Mouse (Mus musculus) Patski (cell line): ENCODE measurements around the gene Rln1. TPM values are rescaled to one million over a fixed set of nuclear protein-coding genes. Genes with fewer than 3 reads are reported as not detected.

Experiments used
- ATAC-seq: fragments of 100-300 bp; one replicate; pipeline ENCODE4 v1.8.0; 2021
- CTCF ChIA-PET: fragments of 350-600 bp; sonication (Branson Sonifier 250); formaldehyde crosslinking; loops from one replicate; lab custom pipeline; 2022; ENCODE audit warnings: inconsistent platforms; lab: Charles Lee
- POLR2A ChIA-PET: fragments of 350-600 bp; sonication (Branson Sonifier 250); formaldehyde crosslinking; loops from one replicate; lab custom pipeline; 2022; ENCODE audit warnings: antibody characterized with exemption, inconsistent platforms; lab: Charles Lee
- DNase-seq: peaks from one replicate; pipeline ENCODE4 v3.0.0-alpha.2; 2011; ENCODE audit warnings: low read depth, low spot score
- H3K27me3 ChIP-seq: fragments of 371-371 bp; one replicate; pipeline ENCODE4 v1.5.1; 2021
- CTCF ChIP-seq: fragments of 100-300 bp; IDR thresholded peaks from one replicate; pipeline ENCODE4 v1.5.1; 2021
- in situ Hi-C: fragments of 300-500 bp; cut with MboI; formaldehyde crosslinking; loops from 3 replicates; pipeline ENCODE4 v1.11.1; 2018; ENCODE audit warnings: low pct_unique_long_range_greater_than_20kb, mixed read lengths
- polyA plus RNA-seq: library from polyadenylated mRNA; unstranded; gene quantifications from one replicate; pipeline ENCODE4 v1.2.3, GENCODE M21; 2021

Gene Rln1
- polyA plus RNA-seq, 1 experiment from 2014 or later: not detected

GRCm38 (mm10) chr19:29362173-29362930, 27.9 kb upstream of the Rln1 start:
- ChIA-PET CTCF (interaction anchor here (0.7 to 2.3 kb wide), 3 partner anchors 131 to 298 kb away, joined by 3 to 7 read pairs (median 3); no protein-coding TSS in a partner anchor), POLR2A (no interaction called here)
- H3K27me3 ChIP-seq: no peaks in the 10 kb centered on the region
- TF ChIP-seq CTCF: no peak
- DNase-seq (no peak), ATAC-seq (no peak)
- in situ Hi-C loops: no loop called here

GRCm38 (mm10) chr19:29361468-29362130, 27.1 kb upstream of the Rln1 start:
- in situ Hi-C loops: no loop called here
- H3K27me3 ChIP-seq: no peaks in the 10 kb centered on the region
- TF ChIP-seq CTCF: no peak
- POLR2A ChIA-PET: no interaction called here
- DNase-seq (peak; percentile 58), ATAC-seq (peak; percentile 100)
- CTCF ChIA-PET: interaction anchor here (0.7 to 2.3 kb wide), 3 partner anchors 132 to 297 kb away, joined by 3 to 7 read pairs (median 3); no protein-coding TSS in a partner anchor

GRCm38 (mm10) chr19:29360251-29360650, 25.8 kb upstream of the Rln1 start:
- no peak for ATAC-seq

GRCm38 (mm10) chr19:29356281-29356680, 21.8 kb upstream of the Rln1 start:
- TF ChIP-seq CTCF: no peak
- DNase-seq (no peak), ATAC-seq (no peak)
- in situ Hi-C loops: loop anchor here (5.0 kb wide), 1 partner anchor 379 kb away; no protein-coding TSS in a partner anchor
- H3K27me3 ChIP-seq: no peaks in the 10 kb centered on the region
- ChIA-PET POLR2A (interaction anchor here (0.6 kb wide), 1 partner anchor 146 kb away, joined by 6 read pairs; no protein-coding TSS in a partner anchor), CTCF (interaction anchor here (1.1 to 3.8 kb wide), 14 partner anchors 11 to 393 kb away, joined by 3 to 38 read pairs (median 4); partner anchors contain the start of genes Cd274, Plgrkt and Plpp6)

More at GRCm38 (mm10) chr19:29360251-29360650, 25.8 kb upstream of the Rln1 start:
- no peak for DNase-seq
- in situ Hi-C loops: no loop called here
- TF ChIP-seq CTCF: no peak
- ChIA-PET POLR2A (no interaction called here), CTCF (no interaction called here)
- no peaks in the 10 kb centered on the region for H3K27me3 ChIP-seq

GRCm38 (mm10) chr19:29354895-29355877, 20.7 kb upstream of the Rln1 start:
- ChIA-PET CTCF (interaction anchor here (1.0 to 3.8 kb wide), 19 partner anchors 10 to 392 kb away, joined by 3 to 38 read pairs (median 4); partner anchors contain the start of genes Cd274, Plgrkt and Plpp6), POLR2A (interaction anchor here (0.6 kb wide), 2 partner anchors 147 to 695 kb away, joined by 4 to 6 read pairs; no protein-coding TSS in a partner anchor)
- no peak for DNase-seq
- in situ Hi-C loops: loop anchor here (5.0 kb wide), 4 partner anchors 103 to 578 kb away; partner anchors contain the start of gene Jak2
- TF ChIP-seq CTCF: peak; percentile 97
- H3K27me3 ChIP-seq: no peaks in the 10 kb centered on the region
- ATAC-seq: peak; percentile 62

- no peak for TF ChIP-seq CTCF
- CTCF ChIA-PET: interaction anchor here (0.9 to 1.3 kb wide), 2 partner anchors 45 to 101 kb away, joined by 3 read pairs; no protein-coding TSS in a partner anchor
- in situ Hi-C loops: loop anchor here (5.0 kb wide), 3 partner anchors 99 to 574 kb away; partner anchors contain the start of gene Jak2
- POLR2A ChIA-PET: interaction anchor here (0.7 kb wide), 1 partner anchor 17 kb away, joined by 3 read pairs; no protein-coding TSS in a partner anchor
- H3K27me3 ChIP-seq: no peaks in the 10 kb centered on the region
- peak; percentile 26 for ATAC-seq
- DNase-seq: no peak
Measured at GRCm38 (mm10) chr19:29350991-29351390, 16.5 kb upstream of the Rln1 start.

- in situ Hi-C loops: no loop called here
- ChIA-PET CTCF (interaction anchor here (1.0 kb wide), 2 partner anchors 10 to 19 kb away, joined by 3 read pairs; no protein-coding TSS in a partner anchor), POLR2A (no interaction called here)
- ATAC-seq: no peak
- no peak for DNase-seq
- TF ChIP-seq CTCF: no peak
- H3K27me3 ChIP-seq: no peaks in the 10 kb centered on the region
Measured at GRCm38 (mm10) chr19:29345636-29346035, 11.2 kb upstream of the Rln1 start.

- in situ Hi-C loops: no loop called here
- no peak for TF ChIP-seq CTCF
- H3K27me3 ChIP-seq: no peaks in the 10 kb centered on the region
- ATAC-seq (no peak), DNase-seq (no peak)
- ChIA-PET POLR2A (no interaction called here), CTCF (interaction anchor here (1.0 kb wide), 2 partner anchors 11 to 20 kb away, joined by 3 read pairs; no protein-coding TSS in a partner anchor)
Measured at GRCm38 (mm10) chr19:29344868-29345267, 10.4 kb upstream of the Rln1 start.

GRCm38 (mm10) chr19:29342281-29342680, 7.8 kb upstream of the Rln1 start:
- peaks cover 9% of the 10 kb centered on the region for H3K27me3 ChIP-seq
- no peak for TF ChIP-seq CTCF
- CTCF ChIA-PET: no interaction called here
- no peak for DNase-seq
- POLR2A ChIA-PET: no interaction called here
- in situ Hi-C loops: no loop called here
- no peak for ATAC-seq
